Mouse (Mus musculus) neural tube, embryonic 11.5 days (tissue): ENCODE measurements around the gene Dock7. TPM values are rescaled to one million over a fixed set of nuclear protein-coding genes. Genes with fewer than 3 reads are reported as not detected.
A peak's percentile ranks its signal among the peaks of the same experiment; 100 is the strongest.

Source experiments
- ATAC-seq: fragments of 200-750 bp; cut with Nextera tagmentation; 2 replicates; pipeline ENCODE4 v1.8.0; 2017; ENCODE audit warnings: moderate number of reproducible peaks, mild to moderate bottlenecking, moderate TSS enrichment, moderate library complexity; ENCODE audit not compliant: insufficient read depth, low FRiP score, low TSS enrichment
- DNase-seq: peaks from one replicate; pipeline ENCODE4 v3.0.0-alpha.2; 2015; ENCODE audit warnings: low spot score
- H3K27ac ChIP-seq: fragments of 300-500 bp; sonication (generic); 2 replicates; pipeline ENCODE4 v1.5.1; 2014; ENCODE audit warnings: low read depth, mild to moderate bottlenecking, low read length
- H3K27me3 ChIP-seq: fragments of 300-500 bp; sonication (generic); 2 replicates; pipeline ENCODE4 v1.6.1; 2014; ENCODE audit warnings: mild to moderate bottlenecking, low read length, mixed read lengths; ENCODE audit not compliant: control insufficient read depth, insufficient read depth
- H3K36me3 ChIP-seq: fragments of 300-500 bp; sonication (generic); 2 replicates; pipeline ENCODE4 v1.6.1; 2014; ENCODE audit warnings: mild to moderate bottlenecking, low read length, moderate library complexity, mixed read lengths; ENCODE audit not compliant: control insufficient read depth, insufficient read depth
- H3K4me1 ChIP-seq: fragments of 300-500 bp; sonication (generic); 2 replicates; pipeline ENCODE4 v1.6.1; 2014; ENCODE audit warnings: low read length, mixed read lengths; ENCODE audit not compliant: control insufficient read depth, insufficient read depth
- H3K4me2 ChIP-seq: fragments of 300-500 bp; sonication (generic); 2 replicates; pipeline ENCODE4 v1.6.1; 2014; ENCODE audit warnings: low read depth, mild to moderate bottlenecking, moderate library complexity
- H3K4me3 ChIP-seq: fragments of 300-500 bp; sonication (generic); 2 replicates; pipeline ENCODE4 v1.5.1; 2014; ENCODE audit warnings: low read depth, low read length
- H3K9ac ChIP-seq: fragments of 300-500 bp; sonication (generic); 2 replicates; pipeline ENCODE4 v1.6.1; 2014; ENCODE audit warnings: mild to moderate bottlenecking, low read length
- H3K9me3 ChIP-seq: fragments of 300-500 bp; sonication (generic); 2 replicates; pipeline ENCODE4 v1.6.1; 2016; ENCODE audit warnings: low read length; ENCODE audit not compliant: control insufficient read depth
- WGBS: fragments of 180-500 bp; shearing (Covaris S2); extraction: QIAGEN DNeasy Blood & Tissue Kit; methylation state at CpG from one replicate; pipeline ENCODE4 v1.1.7; 2014; 5-methylcytosine and 5-hydroxymethylcytosine counted together
- polyA plus RNA-seq: library from polyadenylated mRNA; unstranded; fragments of >200 nt; fragmentation: Nextera tagmentation; extraction: Ambion mirVana; gene quantifications from 2 replicates; pipeline ENCODE4 v1.2.1, GENCODE M21; 2014

The Dock7 gene
- 108 and 114 TPM in 2 replicates for polyA plus RNA-seq

DNA sequence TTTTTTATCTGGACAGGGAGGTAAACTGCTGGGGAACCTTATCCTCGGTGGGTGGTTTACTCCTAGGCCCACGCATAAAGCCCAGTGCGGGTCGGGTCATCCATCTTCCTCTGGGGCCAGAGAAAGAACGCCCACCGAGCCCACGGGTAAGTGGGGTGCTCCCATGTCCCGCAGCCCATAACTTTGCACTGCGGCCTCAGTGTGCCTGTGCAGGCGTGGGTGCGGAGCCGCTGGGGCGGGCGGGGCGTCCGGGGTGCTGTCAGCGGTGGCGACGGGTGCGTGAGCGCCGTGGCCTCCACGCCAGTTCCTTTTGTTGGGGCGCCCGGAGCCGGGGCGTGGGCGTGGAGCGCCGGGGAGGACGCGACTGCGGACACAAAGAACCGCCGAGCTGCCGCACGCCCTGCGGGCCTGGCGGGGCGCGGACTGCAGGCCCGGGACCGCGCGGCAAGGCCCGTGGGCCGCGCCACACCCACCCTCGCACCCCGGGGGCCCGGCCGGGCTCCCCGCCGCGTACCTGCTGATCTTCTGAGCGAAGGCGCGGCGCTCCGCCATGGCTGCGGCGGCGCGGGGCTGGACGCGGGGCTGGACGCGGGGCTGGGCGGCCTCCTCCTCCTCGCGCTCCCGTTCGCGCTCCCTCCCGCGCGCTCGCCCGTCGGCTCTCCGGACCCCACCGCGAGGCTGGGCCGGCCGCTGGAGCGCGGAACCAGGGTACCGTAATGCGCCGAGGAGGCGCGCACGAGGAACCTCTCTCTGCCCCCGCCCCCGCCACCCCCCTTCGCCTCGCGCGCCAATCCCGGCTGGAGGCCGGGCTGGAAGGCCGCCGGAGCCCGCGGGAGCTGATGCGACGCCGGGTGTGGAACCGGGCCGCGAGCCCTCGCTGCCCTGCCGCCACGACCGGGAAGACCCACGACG is at the start of gene Dock7:
TSS of gene Dock7 (minus strand) at position 705 of the 912 bp plus-strand sequence.
- no peaks in the 10 kb centered on the region for H3K27me3 ChIP-seq
- peaks cover 10% of the 10 kb centered on the region for H3K4me1 ChIP-seq
- peak; percentile 92 for DNase-seq
- H3K4me3 ChIP-seq, result peak within 1 kb of the TSS; percentile 99
- peak within 1 kb of the TSS; percentile 90 for H3K27ac ChIP-seq
- H3K4me2 ChIP-seq, result peak within 1 kb of the TSS; percentile 74
- under 1% methylated on average over 74 of the region's 117 CpGs for WGBS
- H3K36me3 ChIP-seq, result no peaks in the 10 kb centered on the region
- peak; percentile 93 for ATAC-seq
- H3K9ac ChIP-seq, result peak within 1 kb of the TSS; percentile 99
- H3K9me3 ChIP-seq, result no peaks in the 10 kb centered on the region

DNA sequence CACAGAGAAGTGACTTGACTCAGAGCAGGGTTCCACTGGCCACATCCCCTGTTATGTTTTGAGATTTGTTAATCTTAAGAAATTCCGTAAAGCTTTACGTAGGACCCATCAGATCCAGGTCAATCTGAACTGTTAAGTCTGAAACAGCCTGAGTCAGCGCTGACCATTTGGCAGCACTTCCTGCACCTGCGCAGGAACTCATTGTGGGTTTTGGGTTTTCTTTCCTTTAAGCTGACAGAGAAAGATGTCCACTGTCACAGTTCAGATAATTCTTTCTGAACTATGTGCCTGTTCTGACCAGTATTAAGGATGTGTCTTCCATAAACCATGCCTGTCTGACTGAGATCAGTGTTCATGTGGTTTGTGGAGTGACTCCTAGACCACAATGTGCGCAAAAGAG is 48.2 kb upstream of the Dock7 start:
- Histone ChIP-seq H3K27ac (no peak overlapping the region), H3K4me3 (no peak overlapping the region), H3K36me3 (no peaks in the 10 kb centered on the region), H3K27me3 (no peaks in the 10 kb centered on the region), H3K9ac (no peak overlapping the region), H3K9me3 (no peaks in the 10 kb centered on the region), H3K4me1 (no peaks in the 10 kb centered on the region), H3K4me2 (no peak overlapping the region)
- no peak for DNase-seq
- WGBS, result 96% methylated on average over 5 of the region's 5 CpGs
- no peak for ATAC-seq

DNA sequence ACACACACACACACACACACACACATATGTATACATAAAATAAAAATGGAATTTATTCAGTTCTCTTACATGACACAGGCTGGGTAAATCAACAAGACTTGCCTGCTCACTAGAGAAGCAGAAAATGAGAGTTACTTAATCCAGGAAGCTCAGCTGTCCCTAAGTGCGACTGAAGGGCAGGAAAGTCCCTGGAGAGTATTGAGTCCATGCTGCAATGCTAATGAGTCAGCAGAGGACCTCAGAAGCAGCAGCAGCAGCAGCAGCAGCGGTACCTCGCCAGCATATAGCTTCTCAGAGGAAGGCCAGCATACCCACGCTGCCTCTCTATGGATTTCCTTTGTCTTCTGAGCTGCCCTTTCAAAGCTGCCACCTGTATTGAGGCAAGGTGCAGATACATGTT is 42.8 kb upstream of the Dock7 start:
- no peaks in the 10 kb centered on the region for H3K27me3 ChIP-seq
- DNase-seq (no peak), ATAC-seq (no peak)

DNA sequence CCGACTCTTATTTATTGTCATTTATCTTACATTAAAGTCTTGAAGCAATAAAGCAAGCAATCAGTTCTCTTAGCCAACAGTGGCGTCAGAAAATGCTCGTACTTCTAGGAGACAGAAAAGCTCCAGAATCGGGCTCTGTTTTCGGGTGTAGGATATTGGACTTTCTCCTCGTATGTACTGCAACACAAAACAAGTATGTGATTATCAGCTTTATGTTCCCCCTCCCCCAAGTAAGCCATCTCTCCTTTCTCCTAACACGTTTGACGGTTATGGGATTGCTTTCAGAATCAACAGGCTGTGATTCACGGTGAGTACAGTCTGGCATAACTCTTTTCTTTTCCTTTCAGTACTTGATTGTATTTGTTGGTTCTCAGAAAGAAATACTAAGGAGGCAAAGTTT is 42.3 kb upstream of the Dock7 start:
- Histone ChIP-seq H3K9ac (no peak overlapping the region), H3K9me3 (no peaks in the 10 kb centered on the region), H3K36me3 (no peaks in the 10 kb centered on the region), H3K4me1 (no peaks in the 10 kb centered on the region), H3K27me3 (no peaks in the 10 kb centered on the region), H3K4me3 (no peak overlapping the region), H3K27ac (no peak overlapping the region), H3K4me2 (no peak overlapping the region)
- WGBS, result 52% methylated on average over 9 of the region's 9 CpGs
- no peak for DNase-seq
- ATAC-seq, result no peak

More for the DNA sequence above, 42.8 kb upstream of the Dock7 start:
- no peak overlapping the region for H3K27ac ChIP-seq
- H3K9ac ChIP-seq, result no peak overlapping the region
- WGBS, result 27% methylated on average over 4 of the region's 4 CpGs
- no peak overlapping the region for H3K4me3 ChIP-seq
- H3K4me1 ChIP-seq, result no peaks in the 10 kb centered on the region
- no peaks in the 10 kb centered on the region for H3K9me3 ChIP-seq
- H3K36me3 ChIP-seq, result no peaks in the 10 kb centered on the region
- H3K4me2 ChIP-seq, result no peak overlapping the region

DNA sequence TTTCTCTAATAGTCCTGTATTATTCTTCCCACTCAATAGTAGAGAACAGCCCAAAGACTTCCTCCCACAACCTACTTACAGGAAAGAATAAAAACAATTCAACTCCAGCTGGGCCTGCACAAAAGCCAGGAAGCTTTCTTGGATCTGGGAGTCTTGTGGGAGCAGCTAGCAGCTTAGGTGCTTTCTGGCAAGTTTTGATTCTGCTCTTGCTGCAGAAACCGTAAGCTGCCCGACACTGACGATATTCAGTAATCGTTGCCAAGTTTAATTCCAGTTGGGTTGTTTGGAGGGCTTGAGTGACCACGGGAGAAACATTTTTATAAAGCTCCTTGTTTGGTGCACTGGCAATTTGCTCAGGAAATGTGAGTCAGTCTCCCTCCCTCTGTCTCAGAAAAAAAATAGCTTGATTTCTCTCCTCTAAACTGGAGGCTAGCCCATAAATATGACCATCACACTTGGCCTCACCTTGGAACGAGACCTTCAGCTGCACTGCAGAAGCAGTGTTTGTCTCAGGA is 40.8 kb upstream of the Dock7 start:
- Histone ChIP-seq H3K9me3 (no peaks in the 10 kb centered on the region), H3K4me2 (no peak overlapping the region), H3K36me3 (no peaks in the 10 kb centered on the region), H3K27me3 (no peaks in the 10 kb centered on the region), H3K27ac (no peak overlapping the region), H3K4me3 (no peak overlapping the region), H3K4me1 (no peaks in the 10 kb centered on the region), H3K9ac (no peak overlapping the region)
- DNase-seq, result no peak
- no peak for ATAC-seq
- WGBS, result 13% methylated on average over 6 of the region's 6 CpGs

DNA sequence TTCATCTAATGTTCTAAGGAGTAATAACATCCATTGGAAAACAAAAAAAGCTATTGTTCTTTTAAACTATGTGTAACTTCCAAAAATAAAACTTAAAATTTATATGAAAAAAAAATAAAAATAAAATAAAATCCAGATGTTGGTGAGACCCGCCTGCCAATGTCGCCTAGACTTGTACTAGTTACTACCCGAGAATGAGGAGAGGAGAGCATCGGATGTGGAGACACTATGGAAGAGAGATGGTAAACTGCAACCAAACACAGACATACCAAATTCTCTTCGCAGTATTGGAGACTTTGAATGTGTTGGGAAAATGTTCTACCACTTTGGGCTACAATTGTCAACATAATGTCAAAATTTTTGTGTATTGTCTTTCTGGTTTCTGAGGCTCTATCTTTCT is 40.2 kb upstream of the Dock7 start:
- H3K9me3 ChIP-seq, result no peaks in the 10 kb centered on the region
- no peaks in the 10 kb centered on the region for H3K36me3 ChIP-seq
- DNase-seq (no peak), ATAC-seq (no peak)
- H3K4me1 ChIP-seq, result no peaks in the 10 kb centered on the region
- H3K9ac ChIP-seq, result no peak overlapping the region
- no peak overlapping the region for H3K4me2 ChIP-seq
- H3K4me3 ChIP-seq, result no peak overlapping the region
- H3K27me3 ChIP-seq, result no peaks in the 10 kb centered on the region
- H3K27ac ChIP-seq, result no peak overlapping the region
- 41% methylated on average over 5 of the region's 5 CpGs for WGBS

DNA sequence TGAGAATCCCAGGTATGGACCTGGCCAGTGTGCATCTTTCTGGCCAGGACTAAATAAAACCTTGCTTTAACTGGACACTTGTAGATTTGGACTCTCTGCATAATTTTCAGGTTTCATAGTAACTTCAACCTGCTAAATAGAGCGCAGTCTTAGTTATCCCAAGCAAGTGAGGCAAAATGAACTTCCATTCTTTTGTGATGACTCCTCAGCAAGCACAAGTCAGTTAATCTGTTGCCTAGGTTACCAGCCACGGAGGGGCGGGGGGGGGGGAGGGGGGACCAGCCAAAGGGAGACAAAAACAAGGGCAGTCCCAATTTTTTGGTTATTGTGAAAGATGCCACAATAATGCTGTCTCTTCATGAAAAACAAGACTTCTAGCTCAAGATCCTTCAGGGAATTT is 39.7 kb upstream of the Dock7 start:
- DNase-seq (peak; percentile 27), ATAC-seq (no peak)
- Histone ChIP-seq H3K9ac (no peak overlapping the region), H3K27me3 (no peaks in the 10 kb centered on the region), H3K4me3 (no peak overlapping the region), H3K4me1 (no peaks in the 10 kb centered on the region), H3K36me3 (no peaks in the 10 kb centered on the region), H3K27ac (no peak overlapping the region), H3K9me3 (no peaks in the 10 kb centered on the region), H3K4me2 (no peak overlapping the region)
- 11% methylated on average over 3 of the region's 3 CpGs for WGBS

DNA sequence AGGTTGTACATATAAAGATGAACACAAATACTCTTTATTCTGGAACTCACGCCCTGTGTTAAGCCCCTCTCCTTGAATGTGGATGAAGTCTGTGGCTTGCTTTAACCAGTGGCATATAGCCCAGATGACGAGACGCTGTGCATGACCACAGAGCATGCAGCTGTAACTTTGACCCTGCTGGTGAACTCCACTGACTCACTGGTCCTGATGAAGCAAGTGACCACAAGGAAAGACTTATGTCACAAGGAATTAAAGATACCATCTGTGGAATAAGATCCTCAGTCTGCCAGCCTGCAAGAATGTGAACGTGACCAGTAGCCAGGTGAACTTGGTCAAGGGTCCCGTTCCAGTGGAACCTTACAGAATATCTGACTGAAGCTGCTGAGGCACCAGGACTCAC is 37.8 kb upstream of the Dock7 start:
- Histone ChIP-seq H3K4me2 (no peak overlapping the region), H3K9me3 (no peaks in the 10 kb centered on the region), H3K27me3 (no peaks in the 10 kb centered on the region), H3K4me3 (no peak overlapping the region), H3K36me3 (no peaks in the 10 kb centered on the region), H3K9ac (no peak overlapping the region), H3K4me1 (no peaks in the 10 kb centered on the region), H3K27ac (no peak overlapping the region)
- 90% methylated on average over 5 of the region's 5 CpGs for WGBS
- DNase-seq (no peak), ATAC-seq (no peak)
